Mouse (Mus musculus): ENCODE data around the gene Gpr63.
"Not testable (repeated sequence)": the region's sequence is repeated elsewhere in the genome, so short reads cannot be mapped to it uniquely, and the experiment has no call there.

Gene Gpr63

DNA sequence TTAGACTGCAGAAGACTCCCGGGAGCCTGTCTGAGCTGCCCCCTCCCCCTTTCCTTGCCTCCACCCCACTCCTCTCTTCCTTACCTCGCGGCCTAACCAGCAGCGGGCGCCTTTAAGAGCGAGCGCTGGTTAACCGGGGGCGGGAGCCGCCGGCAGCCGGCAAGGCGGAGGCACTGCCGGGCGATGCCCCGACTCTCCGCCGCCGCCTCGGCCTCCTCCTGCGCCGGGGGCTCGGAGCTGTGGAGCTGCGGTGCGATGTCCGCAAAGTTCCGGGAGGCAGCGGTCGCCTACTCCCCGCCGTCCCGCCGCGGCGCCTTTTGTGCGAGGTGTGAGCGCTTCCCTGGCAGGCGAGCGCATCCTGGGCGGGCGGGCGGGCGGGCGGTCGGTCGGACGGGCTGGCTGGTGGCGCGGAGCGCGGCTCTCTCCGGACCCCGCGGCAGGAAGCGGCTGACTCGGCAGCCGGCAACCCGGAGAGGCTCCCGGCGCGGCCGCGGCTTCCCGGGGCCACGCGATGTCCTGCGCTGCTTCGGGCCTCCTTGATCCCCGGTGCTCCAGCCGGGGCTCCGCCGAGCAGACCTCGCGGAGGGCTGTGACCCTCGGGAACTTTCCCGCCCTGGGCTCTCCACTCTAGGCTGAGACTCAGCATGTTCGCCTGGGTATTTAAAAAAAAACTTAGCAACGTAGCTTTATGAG lies at the start of gene Gpr63:
Gene Gpr63 (plus strand): TSS at position 109 of the 693 bp plus-strand sequence.
- no peak for DNase-seq (ENCODE audit: low spot score)

- DNase-seq (ENCODE audit: low spot score) = no peak
These were observed 46.1 kb upstream of the Gpr63 start for GRCm38 (mm10) chr4:24920006-24920577.

GRCm38 (mm10) chr4:24924726-24925125 lies 41.5 kb upstream of the Gpr63 start:
- no peak for DNase-seq (ENCODE audit: low spot score)

- DNase-seq (ENCODE audit: low spot score) = no peak
These were observed 37.9 kb upstream of the Gpr63 start for GRCm38 (mm10) chr4:24928260-24928780.

- no peak for DNase-seq (ENCODE audit: low spot score)
These were observed 37.3 kb upstream of the Gpr63 start for GRCm38 (mm10) chr4:24928926-24929325.

- no peak for DNase-seq (ENCODE audit: low spot score)
These were observed 23.3 kb upstream of the Gpr63 start for GRCm38 (mm10) chr4:24942728-24943424.

- no peak for DNase-seq (ENCODE audit: low spot score)
These were observed 299 bp upstream of the Gpr63 start for GRCm38 (mm10) chr4:24965918-24966298.

- DNase-seq (ENCODE audit: low spot score) = no peak
These were observed 1.0 kb downstream of the Gpr63 start for GRCm38 (mm10) chr4:24967251-24967650.

- DNase-seq (ENCODE audit: low spot score) = no peak
These were observed 12.4 kb downstream of the Gpr63 start for GRCm38 (mm10) chr4:24978589-24978988.

- no peak for DNase-seq (ENCODE audit: low spot score)
These were observed 19.4 kb downstream of the Gpr63 start for GRCm38 (mm10) chr4:24985612-24986011.

GRCm38 (mm10) chr4:24991475-24991874 lies 25.3 kb downstream of the Gpr63 start:
- no peak for DNase-seq (ENCODE audit: low spot score)

DNA sequence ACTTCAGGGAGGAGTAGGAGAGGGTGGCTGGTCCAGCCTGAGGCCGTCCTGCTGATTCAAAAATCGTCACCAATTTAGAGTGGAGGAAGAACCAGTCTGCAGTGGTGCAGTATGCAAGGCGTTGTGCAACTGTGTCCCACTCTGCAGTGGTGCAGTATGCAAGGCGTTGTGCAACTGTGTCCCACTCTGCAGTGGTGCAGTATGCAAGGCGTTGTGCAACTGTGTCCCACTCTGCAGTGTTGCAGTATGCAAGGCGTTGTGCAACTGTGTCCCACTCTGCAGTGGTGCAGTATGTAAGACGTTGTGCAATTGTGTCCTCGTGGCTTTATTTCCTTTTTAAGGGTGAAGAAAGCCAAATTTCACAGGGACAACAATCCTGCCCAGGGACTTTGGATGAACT lies 43.1 kb downstream of the Gpr63 start:
- not testable (repeated sequence) for DNase-seq (ENCODE audit: low spot score)

GRCm38 (mm10) chr4:25011780-25012179 lies 45.6 kb downstream of the Gpr63 start:
- no peak for DNase-seq (ENCODE audit: low spot score)

DNA sequence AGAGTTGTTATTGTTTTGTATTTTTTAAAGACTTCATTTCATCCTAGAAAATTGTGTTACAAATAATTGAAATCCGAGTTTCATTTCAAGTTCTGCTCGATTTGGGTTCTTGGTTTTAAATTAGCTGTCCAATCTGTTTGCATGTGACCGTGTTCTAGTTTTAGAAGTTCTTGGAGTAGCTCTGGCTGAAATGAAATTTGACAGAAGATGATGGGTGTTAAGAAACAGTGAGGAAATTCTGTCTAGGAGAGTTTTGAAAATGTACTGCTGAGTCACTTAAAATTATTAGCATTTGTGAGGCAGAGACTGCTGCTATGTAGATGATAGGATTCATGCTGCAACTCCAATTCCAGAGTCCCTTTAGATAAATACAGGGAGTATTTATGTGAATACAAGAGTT lies 46.5 kb downstream of the Gpr63 start:
- DNase-seq (ENCODE audit: low spot score) = no peak

DNA sequence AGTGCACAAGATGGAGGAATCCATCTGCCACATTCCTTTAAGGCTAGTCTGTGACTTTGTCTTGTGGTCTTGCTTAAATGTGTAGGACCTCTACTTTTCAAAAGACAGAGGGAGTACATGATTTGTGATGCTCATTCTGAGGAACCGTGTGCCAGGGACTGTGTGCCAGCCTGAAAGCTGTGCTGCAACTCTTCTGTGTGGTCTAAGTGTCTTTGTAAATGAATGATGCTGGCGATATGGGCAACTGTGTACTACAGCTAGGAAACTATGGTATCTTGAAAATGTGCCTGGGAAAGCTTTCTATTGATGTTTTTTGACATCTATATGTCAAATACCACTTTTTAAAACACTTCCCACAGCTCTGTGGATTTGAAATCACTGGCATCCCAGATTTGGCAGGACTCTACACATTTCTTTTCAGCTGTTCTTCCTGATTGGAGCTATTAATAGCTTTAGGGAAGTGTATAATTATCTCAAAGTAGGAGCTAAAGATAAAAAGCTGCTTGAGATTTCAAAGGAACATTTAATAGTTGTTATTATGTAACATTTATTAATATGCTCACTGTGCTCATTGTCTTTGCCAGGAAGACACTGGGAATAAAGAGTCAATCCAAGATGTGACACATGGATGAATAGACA lies 48.9 kb downstream of the Gpr63 start:
- DNase-seq (ENCODE audit: low spot score) = no peak

- no peak for DNase-seq (ENCODE audit: low spot score)
These were observed 62.0 kb downstream of the Gpr63 start for GRCm38 (mm10) chr4:25028252-25028651.

GRCm38 (mm10) chr4:25028752-25029151 lies 62.5 kb downstream of the Gpr63 start:
- no peak for DNase-seq (ENCODE audit: low spot score)

- DNase-seq (ENCODE audit: low spot score) = no peak
These were observed 63.7 kb downstream of the Gpr63 start for GRCm38 (mm10) chr4:25029875-25030274.

GRCm38 (mm10) chr4:25035158-25035791 lies 69.1 kb downstream of the Gpr63 start:
- no peak for DNase-seq (ENCODE audit: low spot score)

GRCm38 (mm10) chr4:25035806-25036205 lies 69.6 kb downstream of the Gpr63 start:
- DNase-seq (ENCODE audit: low spot score) = no peak

- no peak for DNase-seq (ENCODE audit: low spot score)
These were observed 71.1 kb downstream of the Gpr63 start for GRCm38 (mm10) chr4:25037260-25037659.

GRCm38 (mm10) chr4:25055541-25055940 lies 89.3 kb downstream of the Gpr63 start:
- not testable (repeated sequence) for DNase-seq (ENCODE audit: low spot score)
